Mouse (Mus musculus) midbrain, embryonic 13.5 days (tissue): ENCODE results near the gene Pla2g12b. TPM values are rescaled to one million over a fixed set of nuclear protein-coding genes. Genes with fewer than 3 reads are reported as not detected.

Experiments used
- ATAC-seq: fragments of 200-750 bp; cut with Nextera tagmentation; 2 replicates; pipeline ENCODE4 v1.8.0; 2017; ENCODE audit warnings: mild to moderate bottlenecking, moderate TSS enrichment, moderate library complexity
- H3K27ac ChIP-seq: fragments of 300-500 bp; sonication (generic); 2 replicates; pipeline ENCODE4 v1.5.1; 2015; ENCODE audit warnings: inconsistent platforms, mild to moderate bottlenecking, moderate library complexity
- H3K27me3 ChIP-seq: fragments of 300-500 bp; sonication (generic); 2 replicates; pipeline ENCODE4 v1.6.1; 2015; ENCODE audit warnings: mild to moderate bottlenecking, inconsistent platforms
- H3K36me3 ChIP-seq: fragments of 300-500 bp; sonication (generic); 2 replicates; pipeline ENCODE4 v1.6.1; 2015; ENCODE audit warnings: mild to moderate bottlenecking, inconsistent platforms
- H3K4me1 ChIP-seq: fragments of 300-500 bp; sonication (generic); replicated peaks from 2 replicates; pipeline ENCODE4 v1.6.1; 2015; ENCODE audit warnings: inconsistent platforms
- H3K4me2 ChIP-seq: fragments of 300-500 bp; sonication (generic); replicated peaks from 2 replicates; pipeline ENCODE4 v1.6.1; 2015; ENCODE audit warnings: moderate library complexity, mild to moderate bottlenecking, inconsistent platforms
- H3K4me3 ChIP-seq: fragments of 300-500 bp; sonication (generic); replicated peaks from 2 replicates; pipeline ENCODE4 v1.5.1; 2015; ENCODE audit warnings: mild to moderate bottlenecking, inconsistent platforms
- H3K9ac ChIP-seq: fragments of 300-500 bp; sonication (generic); replicated peaks from 2 replicates; pipeline ENCODE4 v1.6.1; 2015; ENCODE audit warnings: mild to moderate bottlenecking, inconsistent platforms
- H3K9me3 ChIP-seq: fragments of 300-500 bp; sonication (generic); 2 replicates; pipeline ENCODE4 v1.6.1; 2016; ENCODE audit warnings: mild to moderate bottlenecking, inconsistent platforms
- WGBS: fragments of 180-500 bp; shearing (Covaris S2); methylation state at CpG from one replicate; pipeline ENCODE4 v1.1.7; 2015; 5-methylcytosine and 5-hydroxymethylcytosine counted together
- polyA plus RNA-seq: library from polyadenylated mRNA; unstranded; fragments of >200 nt; fragmentation: Nextera tagmentation; extraction: Ambion mirVana; gene quantifications from 2 replicates; pipeline ENCODE4 v1.2.1, GENCODE M21; 2015

The Pla2g12b gene
- polyA plus RNA-seq: not detected in 2 replicates

GRCm38 (mm10) chr10:59402899-59403792 is at the start of gene Pla2g12b:
Gene Pla2g12b (plus strand): TSS chr10:59403660.
- 80% methylated on average over 21 of the region's 21 CpGs for WGBS
- H3K9ac ChIP-seq: no peak within 1 kb of the TSS
- H3K9me3 ChIP-seq: 0 out of 2 replicates have a peak, but pooled peaks cover 2% of the 10 kb centered on the region
- H3K27ac ChIP-seq: no peak within 1 kb of the TSS
- no peak within 1 kb of the TSS for H3K4me2 ChIP-seq
- H3K36me3 ChIP-seq: no peaks in the 10 kb centered on the region
- no peak within 1 kb of the TSS for H3K4me3 ChIP-seq
- no peak for ATAC-seq
- H3K4me1 ChIP-seq: no peaks in the 10 kb centered on the region
- H3K27me3 ChIP-seq: no peaks in the 10 kb centered on the region

GRCm38 (mm10) chr10:59354120-59354519 is 49.3 kb upstream of the Pla2g12b start:
- Histone ChIP-seq H3K4me2 (no peak overlapping the region), H3K27me3 (no peaks in the 10 kb centered on the region), H3K9ac (no peak overlapping the region), H3K27ac (no peak overlapping the region), H3K36me3 (peaks cover 49% of the 10 kb centered on the region), H3K4me1 (no peaks in the 10 kb centered on the region), H3K9me3 (no peaks in the 10 kb centered on the region), H3K4me3 (no peak overlapping the region)
- ATAC-seq: no peak
- WGBS: 80% methylated on average over 12 of the region's 12 CpGs

- no peak for ATAC-seq
- no peak overlapping the region for H3K4me3 ChIP-seq
Observed at GRCm38 (mm10) chr10:59355020-59355419, 48.4 kb upstream of the Pla2g12b start.

GRCm38 (mm10) chr10:59358744-59359143 is 44.7 kb upstream of the Pla2g12b start:
- Histone ChIP-seq H3K9me3 (no peaks in the 10 kb centered on the region), H3K27me3 (no peaks in the 10 kb centered on the region), H3K36me3 (peaks cover 45% of the 10 kb centered on the region), H3K4me3 (no peak overlapping the region), H3K4me2 (no peak overlapping the region), H3K4me1 (no peaks in the 10 kb centered on the region), H3K27ac (no peak overlapping the region), H3K9ac (no peak overlapping the region)
- WGBS: 94% methylated on average over 4 of the region's 4 CpGs
- no peak for ATAC-seq

More at GRCm38 (mm10) chr10:59355020-59355419, 48.4 kb upstream of the Pla2g12b start:
- WGBS: 90% methylated on average over 8 of the region's 8 CpGs
- Histone ChIP-seq H3K4me2 (no peak overlapping the region), H3K36me3 (peaks cover 46% of the 10 kb centered on the region), H3K4me1 (no peaks in the 10 kb centered on the region), H3K9ac (no peak overlapping the region), H3K27ac (no peak overlapping the region), H3K27me3 (no peaks in the 10 kb centered on the region), H3K9me3 (no peaks in the 10 kb centered on the region)

GRCm38 (mm10) chr10:59363208-59363607 is 40.3 kb upstream of the Pla2g12b start:
- Histone ChIP-seq H3K27ac (no peak overlapping the region), H3K4me2 (no peak overlapping the region), H3K27me3 (no peaks in the 10 kb centered on the region), H3K36me3 (peaks cover 65% of the 10 kb centered on the region), H3K9me3 (no peaks in the 10 kb centered on the region), H3K9ac (no peak overlapping the region), H3K4me3 (no peak overlapping the region), H3K4me1 (no peaks in the 10 kb centered on the region)
- ATAC-seq: no peak
- 91% methylated on average over 2 of the region's 2 CpGs for WGBS

GRCm38 (mm10) chr10:59364551-59364950 is 38.9 kb upstream of the Pla2g12b start:
- Histone ChIP-seq H3K4me2 (no peak overlapping the region), H3K9ac (no peak overlapping the region), H3K4me1 (no peaks in the 10 kb centered on the region), H3K9me3 (no peaks in the 10 kb centered on the region), H3K4me3 (no peak overlapping the region), H3K36me3 (peaks cover 76% of the 10 kb centered on the region), H3K27me3 (no peaks in the 10 kb centered on the region), H3K27ac (no peak overlapping the region)
- ATAC-seq: no peak
- 93% methylated on average over 3 of the region's 3 CpGs for WGBS

- H3K27ac ChIP-seq: no peak overlapping the region
- no peaks in the 10 kb centered on the region for H3K27me3 ChIP-seq
- ATAC-seq: no peak
- no peaks in the 10 kb centered on the region for H3K9me3 ChIP-seq
- no peak overlapping the region for H3K4me2 ChIP-seq
- H3K9ac ChIP-seq: no peak overlapping the region
- no peaks in the 10 kb centered on the region for H3K4me1 ChIP-seq
- peaks cover 87% of the 10 kb centered on the region for H3K36me3 ChIP-seq
- no peak overlapping the region for H3K4me3 ChIP-seq
- WGBS: 81% methylated on average over 5 of the region's 5 CpGs
Observed at GRCm38 (mm10) chr10:59365804-59366589, 37.5 kb upstream of the Pla2g12b start.

GRCm38 (mm10) chr10:59366746-59367145 is 36.7 kb upstream of the Pla2g12b start:
- WGBS: 96% methylated on average over 4 of the region's 4 CpGs
- H3K9me3 ChIP-seq: no peaks in the 10 kb centered on the region
- H3K9ac ChIP-seq: no peak overlapping the region
- no peak overlapping the region for H3K27ac ChIP-seq
- no peak for ATAC-seq
- H3K4me2 ChIP-seq: no peak overlapping the region
- H3K4me3 ChIP-seq: no peak overlapping the region
- H3K27me3 ChIP-seq: no peaks in the 10 kb centered on the region
- H3K36me3 ChIP-seq: peaks cover 88% of the 10 kb centered on the region
- H3K4me1 ChIP-seq: no peaks in the 10 kb centered on the region

GRCm38 (mm10) chr10:59367206-59367605 is 36.3 kb upstream of the Pla2g12b start:
- no peak for ATAC-seq
- H3K4me3 ChIP-seq: no peak overlapping the region
- no peak overlapping the region for H3K9ac ChIP-seq
- no peak overlapping the region for H3K4me2 ChIP-seq
- 94% methylated on average over 4 of the region's 4 CpGs for WGBS
- H3K9me3 ChIP-seq: no peaks in the 10 kb centered on the region
- H3K27me3 ChIP-seq: no peaks in the 10 kb centered on the region
- H3K27ac ChIP-seq: no peak overlapping the region
- no peaks in the 10 kb centered on the region for H3K4me1 ChIP-seq
- H3K36me3 ChIP-seq: peaks cover 84% of the 10 kb centered on the region

- no peak overlapping the region for H3K4me2 ChIP-seq
- no peak overlapping the region for H3K4me3 ChIP-seq
- H3K4me1 ChIP-seq: no peaks in the 10 kb centered on the region
- peaks cover 83% of the 10 kb centered on the region for H3K36me3 ChIP-seq
- 91% methylated on average over 8 of the region's 8 CpGs for WGBS
- no peaks in the 10 kb centered on the region for H3K9me3 ChIP-seq
- H3K9ac ChIP-seq: no peak overlapping the region
- no peak overlapping the region for H3K27ac ChIP-seq
- ATAC-seq: no peak
- no peaks in the 10 kb centered on the region for H3K27me3 ChIP-seq
Observed at GRCm38 (mm10) chr10:59368729-59369128, 34.7 kb upstream of the Pla2g12b start.

GRCm38 (mm10) chr10:59369426-59369825 is 34.0 kb upstream of the Pla2g12b start:
- H3K27me3 ChIP-seq: no peaks in the 10 kb centered on the region
- no peak overlapping the region for H3K4me2 ChIP-seq
- H3K9ac ChIP-seq: no peak overlapping the region
- no peak overlapping the region for H3K27ac ChIP-seq
- 92% methylated on average over 9 of the region's 9 CpGs for WGBS
- H3K4me3 ChIP-seq: no peak overlapping the region
- no peak for ATAC-seq
- no peaks in the 10 kb centered on the region for H3K4me1 ChIP-seq
- no peaks in the 10 kb centered on the region for H3K9me3 ChIP-seq
- H3K36me3 ChIP-seq: peaks cover 83% of the 10 kb centered on the region

- no peaks in the 10 kb centered on the region for H3K4me1 ChIP-seq
- H3K36me3 ChIP-seq: peaks cover 17% of the 10 kb centered on the region
- H3K9ac ChIP-seq: no peak overlapping the region
- no peak for ATAC-seq
- 94% methylated on average over 10 of the region's 10 CpGs for WGBS
- no peak overlapping the region for H3K27ac ChIP-seq
- H3K4me2 ChIP-seq: no peak overlapping the region
- H3K27me3 ChIP-seq: no peaks in the 10 kb centered on the region
- H3K9me3 ChIP-seq: no peaks in the 10 kb centered on the region
- no peak overlapping the region for H3K4me3 ChIP-seq
Observed at GRCm38 (mm10) chr10:59377906-59378305, 25.6 kb upstream of the Pla2g12b start.
